Mouse (Mus musculus): ENCODE data around the gene 4930432K21Rik.

Gene 4930432K21Rik

DNA sequence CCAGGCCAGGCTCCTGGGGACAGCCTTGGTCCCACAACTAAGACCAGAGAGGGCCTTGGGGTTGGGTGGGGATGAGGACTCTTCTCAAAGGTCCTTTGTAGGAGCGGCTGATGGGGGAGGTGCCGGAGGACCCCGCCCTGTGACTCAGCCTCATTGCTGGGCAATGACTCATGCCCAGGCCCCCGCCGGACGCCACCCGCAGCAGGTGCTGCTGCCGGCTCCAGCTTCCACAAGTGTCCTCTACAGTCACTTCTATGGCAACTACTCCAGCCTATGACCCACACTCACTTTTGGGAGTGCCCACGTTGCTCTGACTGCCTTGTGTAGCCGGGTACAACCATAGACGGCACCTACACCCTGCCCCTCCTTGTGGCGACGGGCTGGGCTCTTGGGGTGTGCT is 44.2 kb downstream of the 4930432K21Rik start:
- in situ Hi-C loops (cut with MboI, MseI) = no loop called here

DNA sequence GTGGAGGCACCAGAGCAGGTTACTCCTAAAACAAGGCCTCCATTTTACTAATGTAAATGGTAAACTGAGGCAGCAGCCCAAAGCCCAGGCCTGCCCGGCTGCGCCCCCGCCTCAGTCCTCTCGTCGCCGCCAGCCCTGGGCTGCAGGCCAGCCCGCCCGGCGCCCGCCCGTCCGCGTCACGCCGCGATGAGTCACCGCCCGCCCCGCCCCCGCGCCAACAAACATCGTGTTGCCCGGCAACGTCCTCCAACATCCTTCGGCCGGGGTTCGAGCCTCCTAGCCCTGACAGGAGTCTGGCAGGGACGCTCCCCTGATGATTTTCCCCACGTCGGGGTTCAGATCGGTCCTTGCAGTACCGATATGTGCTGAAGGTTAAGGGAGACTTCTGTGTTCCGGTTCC is 44.7 kb downstream of the 4930432K21Rik start:
- in situ Hi-C loops (cut with MboI, MseI) = no loop called here

DNA sequence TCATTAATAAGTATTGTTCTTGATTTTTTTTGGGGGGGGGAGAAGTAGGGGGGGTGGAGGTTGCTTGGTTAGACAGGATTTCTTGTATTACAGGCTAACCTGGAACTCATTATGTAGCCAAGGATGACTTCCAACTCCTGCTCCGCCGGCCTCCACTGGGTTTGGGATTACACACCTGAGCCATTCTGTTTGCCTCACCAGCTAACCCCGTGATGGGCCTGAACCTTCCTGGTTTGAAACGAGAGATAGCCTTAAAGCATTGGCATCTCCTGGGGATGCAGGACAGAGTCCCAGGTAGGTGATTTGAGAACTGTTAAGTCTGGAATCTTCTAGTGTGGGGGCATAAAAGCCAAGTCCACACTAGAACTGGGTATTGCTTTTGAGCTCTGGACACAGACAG is 45.3 kb downstream of the 4930432K21Rik start:
- in situ Hi-C loops (cut with MboI, MseI) = no loop called here

DNA sequence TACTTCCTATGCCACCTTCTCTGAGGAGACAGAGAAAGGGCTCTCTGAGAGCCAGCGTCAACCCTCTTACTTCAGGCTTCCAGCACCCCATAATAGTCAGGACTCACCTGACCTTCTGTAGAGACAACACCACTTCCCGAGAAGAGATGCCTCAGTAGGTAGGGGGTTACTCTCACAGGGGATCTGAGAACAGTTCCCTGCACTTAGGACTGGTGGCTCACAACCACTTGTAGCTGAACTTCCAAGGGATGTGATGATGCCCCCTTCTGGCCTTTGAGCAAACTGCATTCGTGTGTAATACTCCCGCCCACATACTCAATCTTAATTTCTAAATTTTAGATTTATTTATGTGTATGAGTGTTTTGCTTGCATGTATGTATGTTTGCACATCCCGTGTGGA is 45.7 kb downstream of the 4930432K21Rik start:
- in situ Hi-C loops (cut with MboI, MseI) = no loop called here

DNA sequence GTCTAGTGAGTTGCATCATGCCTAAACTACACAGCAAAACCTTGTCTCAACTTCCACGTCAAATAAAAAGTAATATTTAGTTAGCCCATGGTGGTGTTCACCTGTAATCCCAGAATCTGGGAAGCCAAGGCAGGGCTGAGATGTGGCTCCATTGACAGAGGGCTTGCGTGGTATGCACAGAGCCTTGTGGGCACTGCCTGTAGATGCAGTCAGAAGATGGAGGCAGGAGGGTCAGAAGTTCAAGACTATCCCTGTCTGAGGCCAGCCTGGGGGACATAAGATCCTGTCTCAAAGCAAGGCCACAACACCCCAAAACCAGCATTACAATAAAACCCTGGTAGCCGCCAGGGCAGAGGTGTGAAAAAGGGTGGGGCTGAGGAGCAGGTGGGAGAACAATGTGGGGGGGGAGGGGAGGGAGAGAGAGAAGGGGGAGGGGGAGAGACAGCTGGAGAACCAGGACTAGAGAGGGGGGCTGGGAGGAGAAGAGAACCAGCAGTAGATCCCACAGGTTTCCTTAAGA is 46.5 kb downstream of the 4930432K21Rik start:
- in situ Hi-C loops (cut with MboI, MseI) = no loop called here

DNA sequence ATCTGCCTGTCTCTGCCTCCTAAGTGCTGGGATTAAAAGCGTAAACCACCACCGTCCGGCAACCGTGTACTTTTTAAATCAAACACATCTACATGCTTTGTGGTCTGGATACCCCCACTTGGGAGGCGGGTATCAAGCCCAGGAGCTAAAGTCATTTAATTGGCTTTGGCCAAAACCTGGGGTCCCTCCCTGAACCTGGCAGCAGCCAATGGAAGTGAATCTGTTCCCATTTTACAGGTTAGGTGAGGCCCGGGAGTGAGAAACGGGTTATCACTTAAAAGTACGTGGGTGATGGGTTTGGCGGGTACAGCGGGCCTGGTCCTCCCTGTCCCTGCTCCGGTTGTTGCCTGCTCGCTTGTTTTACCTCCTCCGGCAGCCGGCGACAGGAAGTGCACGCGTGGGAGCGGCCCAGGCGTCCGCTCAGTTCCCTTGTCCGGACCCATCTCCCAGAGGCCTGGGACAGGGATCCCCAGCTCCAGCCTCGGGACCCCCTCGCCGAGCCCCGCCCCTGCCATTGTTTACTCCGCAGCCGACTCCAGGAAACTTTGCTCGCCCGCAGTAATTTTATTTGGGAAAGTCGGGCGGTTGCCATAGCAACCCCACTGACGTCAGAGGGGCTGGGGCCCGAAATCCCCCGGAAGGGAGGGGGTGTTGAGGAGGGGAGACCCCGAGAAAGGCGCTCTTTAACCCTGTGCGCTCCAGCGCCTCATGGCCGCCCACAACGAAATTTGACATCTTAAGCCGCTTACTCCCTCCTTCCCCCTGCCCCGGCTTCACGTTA is 49.5 kb downstream of the 4930432K21Rik start:
- in situ Hi-C loops (cut with MboI, MseI) = no loop called here

DNA sequence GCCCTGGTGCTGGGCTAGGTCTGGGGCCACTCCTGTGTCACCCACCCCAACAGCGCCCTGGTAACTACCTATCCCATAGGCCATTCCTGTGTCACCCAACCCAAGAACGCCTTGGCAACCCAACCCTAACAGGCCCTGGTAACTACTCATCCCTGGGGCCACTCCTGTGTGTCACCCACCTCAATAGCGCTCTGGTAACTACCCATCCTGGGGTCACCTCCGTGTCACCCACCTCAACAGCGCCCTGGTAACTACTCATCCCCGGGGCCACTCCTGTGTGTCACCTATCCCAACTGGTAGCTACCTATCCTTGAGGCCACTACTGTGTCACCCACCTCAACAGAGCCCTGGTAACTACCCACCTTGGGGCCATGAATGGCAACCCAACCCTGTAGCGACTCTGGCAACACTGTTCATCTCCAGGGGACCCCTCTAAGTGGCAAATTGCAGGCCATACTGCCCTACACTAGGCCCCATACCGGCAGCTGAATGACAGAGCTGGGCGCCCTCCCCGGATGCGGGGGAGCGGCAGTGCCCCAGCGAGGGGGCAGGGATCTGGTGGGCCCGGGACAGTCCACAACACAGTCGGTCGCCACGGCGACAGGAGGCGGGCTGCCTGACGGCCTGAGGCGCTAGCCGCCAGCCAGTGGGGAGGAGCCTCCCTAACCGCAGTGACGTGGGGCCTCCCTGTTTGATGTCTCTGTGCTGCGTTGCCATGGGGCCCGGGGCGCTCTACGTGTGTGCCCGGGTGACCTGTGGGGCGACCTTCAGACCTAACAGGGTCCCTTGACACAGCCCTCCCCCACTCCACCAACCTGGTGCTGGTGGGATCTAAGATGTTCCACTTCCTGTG is 50.3 kb downstream of the 4930432K21Rik start:
- in situ Hi-C loops (cut with MboI, MseI) = no loop called here

DNA sequence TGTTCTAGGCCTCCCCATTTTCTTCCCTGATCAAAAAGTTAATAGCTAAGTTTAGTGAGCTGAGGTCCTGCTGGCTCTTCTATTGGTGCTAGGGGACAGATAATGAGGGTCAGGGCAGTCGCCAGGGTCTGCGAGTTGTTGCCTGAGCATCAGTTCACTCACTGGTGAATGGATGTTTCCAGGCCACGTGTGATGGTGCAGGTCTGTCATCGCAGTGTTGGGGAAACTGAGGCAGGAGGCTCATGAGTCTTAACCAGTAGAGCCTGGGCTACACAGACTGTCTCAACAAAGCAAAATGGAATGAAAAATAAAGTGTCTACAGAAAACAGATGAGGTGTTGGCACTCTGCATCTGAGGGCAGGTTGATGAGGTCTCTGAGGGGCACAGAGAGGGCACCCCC is 51.0 kb downstream of the 4930432K21Rik start:
- in situ Hi-C loops (cut with MboI, MseI) = no loop called here

DNA sequence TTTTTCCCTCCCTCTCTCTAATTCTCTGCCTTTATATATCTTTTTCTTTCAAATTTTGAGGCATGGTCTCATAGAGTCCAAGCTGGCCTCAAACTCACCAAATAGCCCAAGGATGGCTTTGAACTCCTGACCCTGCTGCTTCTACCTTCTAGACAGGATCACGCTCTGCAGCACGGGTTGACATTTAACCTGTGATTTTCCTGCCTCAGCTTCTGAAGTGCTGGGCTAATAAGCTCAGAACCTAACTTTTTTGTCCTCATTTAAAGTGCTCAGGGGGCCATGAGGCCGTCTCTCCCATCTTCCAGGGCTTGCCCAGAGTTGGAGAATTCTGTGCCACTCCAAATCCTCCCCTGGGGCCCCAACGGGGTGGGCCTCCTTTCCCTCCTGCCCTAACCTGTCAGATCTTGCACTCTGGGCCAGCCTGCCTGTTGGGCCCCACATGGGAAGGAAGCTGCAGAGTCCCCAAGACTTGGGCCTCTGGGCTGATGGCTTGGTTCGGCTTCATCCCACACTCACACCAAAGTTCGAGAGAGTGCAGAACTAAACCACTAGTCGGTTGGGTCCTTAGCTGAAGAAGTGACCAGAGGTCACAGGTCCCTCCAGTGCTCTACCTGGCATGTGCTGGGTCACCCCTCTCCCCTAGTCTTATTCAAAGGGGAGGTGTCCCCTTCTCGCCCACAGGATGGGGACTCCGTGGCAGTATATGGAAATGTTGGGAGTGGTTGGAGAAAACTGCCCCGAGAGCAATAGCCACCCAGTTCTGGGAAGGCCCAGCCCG is 51.7 kb downstream of the 4930432K21Rik start:
- in situ Hi-C loops (cut with MboI, MseI) = loop anchor here (10.0 kb wide), 1 partner anchor 1415 kb away; no protein-coding TSS in a partner anchor

DNA sequence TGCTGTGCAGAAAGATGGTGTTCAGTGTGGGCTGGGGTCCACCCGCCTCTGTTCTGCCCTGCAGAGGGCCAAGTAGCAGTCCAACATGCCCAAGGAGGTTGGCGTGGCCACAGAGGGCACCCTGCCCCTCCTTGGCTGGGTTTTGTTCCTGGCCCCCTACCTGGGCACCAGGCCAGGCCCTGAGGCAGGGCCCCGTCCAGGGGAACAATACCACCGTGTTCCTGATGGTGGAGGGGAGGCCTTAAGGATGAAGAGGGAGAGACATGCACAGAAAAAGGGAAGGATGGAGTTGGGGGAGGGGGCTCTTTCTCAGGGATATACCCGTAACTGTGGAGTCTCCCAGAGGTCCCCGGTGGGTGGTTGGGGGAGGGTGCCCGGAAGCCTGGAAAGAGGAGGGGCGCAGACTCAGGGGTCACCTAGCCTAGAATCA is 52.3 kb downstream of the 4930432K21Rik start:
- in situ Hi-C loops (cut with MboI, MseI) = loop anchor here (10.0 kb wide), 1 partner anchor 1415 kb away; no protein-coding TSS in a partner anchor

DNA sequence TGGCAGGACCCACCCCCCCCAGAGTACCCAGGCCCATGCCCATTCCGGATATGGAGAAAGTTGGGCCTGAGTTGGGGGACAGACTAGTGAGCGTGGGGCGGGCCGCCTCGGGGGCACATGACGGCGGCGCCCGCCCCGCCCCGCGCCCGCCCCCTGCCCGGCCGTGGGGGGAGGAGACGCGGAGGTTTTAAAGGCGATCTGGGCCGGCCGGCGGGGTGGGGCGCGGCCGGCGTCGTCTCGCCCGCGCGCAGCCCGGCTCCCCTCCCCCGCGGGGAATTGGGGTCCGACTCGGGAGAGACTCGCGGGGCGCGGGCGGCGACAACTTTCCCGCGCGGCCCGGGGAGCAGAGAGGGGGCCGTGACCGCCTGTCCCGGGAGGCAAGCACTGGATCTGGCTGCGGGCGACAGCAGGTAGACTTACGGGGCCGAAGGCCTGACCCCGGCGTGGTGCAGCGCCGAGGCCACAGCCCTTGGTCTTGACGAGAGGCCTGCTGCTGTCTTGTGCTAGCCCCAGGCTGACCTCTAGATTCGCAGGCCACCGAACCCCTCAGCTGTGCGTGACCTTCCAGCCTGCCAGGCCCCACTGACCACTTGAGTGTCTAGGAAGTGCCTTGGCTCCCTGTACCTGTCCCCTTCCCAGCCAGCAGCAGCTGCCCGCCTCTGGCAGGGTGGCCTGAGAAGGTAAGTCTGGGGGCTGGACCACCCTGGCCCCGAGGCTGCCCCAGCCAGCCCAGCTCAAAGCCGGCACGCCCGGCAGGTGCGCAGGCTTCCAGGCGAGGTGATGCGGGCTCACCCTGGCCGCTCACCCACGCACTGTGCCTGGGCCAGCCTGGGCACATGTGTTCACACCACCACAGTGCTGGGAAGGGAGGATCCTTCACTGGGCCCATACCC is 53.1 kb downstream of the 4930432K21Rik start:
- in situ Hi-C loops (cut with MboI, MseI) = loop anchor here (10.0 kb wide), 1 partner anchor 1416 kb away; no protein-coding TSS in a partner anchor

DNA sequence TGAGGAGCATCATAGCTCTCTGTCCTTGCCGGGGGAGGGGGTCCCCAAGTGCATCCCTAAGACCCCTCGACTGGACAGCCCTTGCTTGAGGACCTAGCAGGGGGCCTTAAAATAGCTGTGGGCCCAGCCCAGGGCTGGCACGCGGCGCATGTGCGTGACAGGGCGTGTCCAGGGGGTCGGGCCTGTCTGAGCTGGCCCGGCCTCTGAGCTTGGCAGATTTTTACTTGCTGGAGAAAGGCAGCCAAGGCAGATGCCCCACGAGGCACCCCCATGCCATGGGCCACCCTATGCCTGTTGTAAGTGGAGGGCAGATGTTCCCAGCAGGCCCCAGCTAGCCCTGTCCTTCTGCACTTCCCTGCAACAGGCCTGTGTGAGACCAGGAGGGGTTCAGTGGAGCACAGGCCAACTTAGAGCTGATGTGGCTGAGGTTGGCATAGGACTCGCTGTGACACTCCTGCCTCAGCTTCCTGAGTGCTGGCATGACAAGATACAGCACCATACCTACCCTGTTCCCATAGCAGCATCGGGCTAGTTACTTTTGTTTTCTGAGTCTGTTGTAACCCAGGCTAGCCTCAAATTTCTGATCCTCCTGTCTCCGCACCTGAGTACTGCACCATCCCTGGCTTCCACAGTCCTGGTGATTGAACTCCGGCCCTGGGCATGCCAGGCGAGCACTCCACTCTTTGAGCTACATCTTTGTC is 53.9 kb downstream of the 4930432K21Rik start:
- in situ Hi-C loops (cut with MboI, MseI) = loop anchor here (10.0 kb wide), 1 partner anchor 1417 kb away; no protein-coding TSS in a partner anchor

DNA sequence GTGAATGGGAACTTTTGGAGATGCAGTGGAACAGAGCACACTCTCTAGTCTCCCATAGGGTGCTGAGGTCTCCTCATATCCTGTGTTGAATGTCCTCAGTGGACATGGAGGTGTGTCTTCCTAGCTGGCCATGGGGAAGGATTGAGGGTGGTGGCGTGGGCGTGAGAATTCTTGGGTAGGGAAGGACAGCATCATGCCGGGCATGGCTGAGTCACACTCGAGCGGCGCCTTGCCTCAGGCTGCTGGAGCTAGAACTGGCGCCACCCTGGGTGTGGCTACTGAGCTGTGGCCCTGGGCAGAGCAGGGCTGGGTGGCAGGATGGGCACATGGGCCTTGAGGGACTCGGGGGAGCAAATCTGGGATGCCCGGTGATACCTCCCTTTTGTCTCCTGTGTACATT is 54.6 kb downstream of the 4930432K21Rik start:
- in situ Hi-C loops (cut with MboI, MseI) = loop anchor here (10.0 kb wide), 1 partner anchor 1418 kb away; no protein-coding TSS in a partner anchor

DNA sequence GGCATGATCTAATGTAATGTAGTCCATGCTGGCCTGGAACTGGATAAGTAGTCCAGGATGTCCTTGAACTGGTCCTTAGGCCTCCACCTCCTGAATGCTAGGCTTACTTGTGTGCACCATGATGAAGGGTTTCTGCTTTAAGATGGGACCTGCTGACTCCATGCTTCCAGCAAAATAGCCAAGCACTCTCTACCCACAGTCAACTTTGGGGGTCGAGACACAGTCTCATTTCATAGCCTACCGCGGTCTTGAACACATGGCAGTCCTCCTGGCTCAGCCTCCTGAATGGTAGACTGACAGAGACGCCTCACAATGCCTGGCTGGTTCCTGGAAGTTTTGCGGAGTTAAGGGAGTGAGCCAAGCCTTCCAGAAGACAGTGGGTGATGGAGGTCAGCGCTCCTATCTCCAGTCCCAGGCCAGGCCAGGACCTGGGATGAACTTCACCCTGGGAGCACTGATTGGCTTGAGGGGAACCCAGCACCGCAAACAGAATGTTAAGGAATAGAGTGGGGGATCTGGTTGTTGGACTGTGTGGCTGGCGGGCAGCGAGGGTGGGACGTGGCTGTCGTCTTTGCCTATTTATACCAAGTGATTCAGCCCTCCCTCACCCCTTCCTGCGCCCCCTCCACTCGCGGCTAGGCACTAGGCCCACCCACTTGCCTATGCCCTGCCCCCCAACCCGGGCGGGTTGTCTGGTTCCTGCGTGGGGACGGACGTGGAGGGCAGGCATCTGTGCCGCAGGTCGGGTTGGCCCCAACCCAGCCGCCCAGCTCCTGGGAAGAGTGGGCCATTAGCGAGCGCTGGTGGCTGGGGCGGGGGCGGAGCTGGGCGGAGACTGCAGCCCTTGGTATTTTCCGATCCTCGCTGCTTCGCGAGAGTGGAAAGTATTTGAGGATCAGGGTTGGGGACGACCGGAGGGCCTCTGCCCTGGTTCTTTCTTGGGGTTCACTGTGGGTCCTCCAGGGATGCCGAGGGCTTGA is 55.4 kb downstream of the 4930432K21Rik start:
- in situ Hi-C loops (cut with MboI, MseI) = loop anchor here (10.0 kb wide), 1 partner anchor 1418 kb away; no protein-coding TSS in a partner anchor

DNA sequence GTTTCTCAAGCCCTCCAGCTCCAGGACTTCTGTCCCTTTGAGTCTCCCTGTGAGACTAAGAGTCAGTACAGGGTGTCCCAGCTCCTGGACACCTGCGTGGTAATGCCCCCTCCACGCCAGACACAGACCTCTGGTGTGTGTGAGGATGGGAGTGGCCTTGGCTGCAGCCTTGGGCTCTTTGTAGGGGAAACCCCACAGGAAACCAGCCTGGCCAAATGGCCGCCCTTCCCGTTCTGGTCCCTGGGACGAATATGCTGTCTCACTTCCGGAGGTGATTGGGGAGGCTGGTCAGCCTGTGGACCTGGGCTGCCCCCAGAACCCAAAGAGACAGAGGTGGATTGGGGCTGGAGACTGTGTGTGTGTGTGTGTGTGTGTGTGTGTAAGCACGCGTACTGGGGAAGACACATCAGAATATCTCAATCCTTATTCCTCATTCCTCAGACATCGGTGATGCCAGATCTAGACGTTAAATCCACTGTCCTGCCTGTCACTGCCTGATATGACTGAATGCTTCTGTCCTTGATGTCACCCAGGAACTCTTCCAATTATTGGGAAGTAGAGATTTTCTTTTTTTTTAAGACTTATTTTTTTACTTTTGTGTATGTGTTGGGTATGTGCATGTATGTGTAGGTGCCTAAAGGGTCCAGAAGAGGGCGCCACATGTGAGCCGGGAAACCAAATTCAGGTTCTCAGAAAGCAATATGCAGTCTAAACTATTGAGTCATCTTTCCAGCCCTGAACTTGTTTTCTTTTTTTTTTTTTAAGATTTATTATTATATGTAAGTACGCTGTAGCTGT is 56.3 kb downstream of the 4930432K21Rik start:
- in situ Hi-C loops (cut with MboI, MseI) = loop anchor here (10.0 kb wide), 1 partner anchor 1419 kb away; no protein-coding TSS in a partner anchor

DNA sequence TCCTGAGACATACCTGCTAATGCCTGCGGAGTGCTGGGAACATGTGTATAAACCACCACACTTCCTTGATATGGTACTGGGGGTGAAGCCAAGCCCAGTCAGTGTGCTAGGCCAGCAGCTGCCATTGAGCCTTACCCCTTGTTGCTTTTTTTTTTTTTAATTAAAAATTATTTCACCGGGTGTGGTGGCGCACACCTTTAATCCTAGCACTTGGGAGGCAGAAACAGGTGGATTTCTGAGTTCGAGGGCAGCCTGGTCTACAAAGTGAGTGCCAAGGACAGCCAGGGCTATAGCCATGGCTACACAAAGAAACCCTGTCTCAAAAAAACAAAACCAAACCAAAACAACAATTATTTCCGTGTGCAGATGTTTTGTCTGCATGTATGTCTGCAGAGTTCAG is 57.2 kb downstream of the 4930432K21Rik start:
- in situ Hi-C loops (cut with MboI, MseI) = loop anchor here (10.0 kb wide), 1 partner anchor 1420 kb away; no protein-coding TSS in a partner anchor

DNA sequence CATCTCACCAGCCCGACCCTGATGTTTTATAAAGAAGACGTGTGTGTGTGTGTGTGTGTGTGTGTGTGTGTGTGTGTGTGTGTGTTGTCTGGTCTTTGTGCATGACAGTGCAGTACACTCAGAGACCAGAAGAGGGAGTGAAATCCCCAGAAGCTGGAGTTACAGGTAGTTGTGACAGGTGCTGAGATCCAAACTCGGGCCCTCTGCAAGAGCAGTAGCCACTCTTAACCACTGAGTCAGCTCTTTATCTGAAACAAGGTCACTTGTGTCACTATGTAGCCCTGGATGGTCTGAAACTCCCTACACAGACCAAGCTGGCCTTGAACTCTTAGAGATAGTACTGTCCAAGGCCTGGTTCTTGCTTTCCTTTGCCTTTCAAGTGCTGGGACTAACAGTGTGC is 58.8 kb downstream of the 4930432K21Rik start:
- in situ Hi-C loops (cut with MboI, MseI) = loop anchor here (10.0 kb wide), 1 partner anchor 1422 kb away; no protein-coding TSS in a partner anchor
